Mouse (Mus musculus): ENCODE results near the gene Zyg11a. TPM values are rescaled to one million over a fixed set of nuclear protein-coding genes. Genes with fewer than 3 reads are reported as not detected.
"Not testable (repeated sequence)": the region's sequence is repeated elsewhere in the genome, so short reads cannot be mapped to it uniquely, and the experiment has no call there.

Gene Zyg11a
- polyA plus RNA-seq, 1 experiment from 2014 or later = 0.31 TPM

GRCm38 (mm10) chr4:108165152-108165895, 52.5 kb downstream of the Zyg11a start, which contains the start of gene Echdc2:
Echdc2 (plus strand) TSS chr4:108165437.
- no peaks in the 10 kb centered on the region for H3K9me3 ChIP-seq (ENCODE audit: control insufficient read depth, low read length)
- H3K4me2 ChIP-seq (replicated peaks; ENCODE audit: low read depth, low read length) = peak within 1 kb of the TSS; percentile 94
- H3K4me3 ChIP-seq (ENCODE audit: low read depth, low read length) = peak within 1 kb of the TSS; percentile 50
- H3K27me3 ChIP-seq (ENCODE audit: control insufficient read depth, insufficient read depth, low read length) = no peaks in the 10 kb centered on the region; the same call in 1 of the 2 replicates
- H3K27ac ChIP-seq (ENCODE audit: low read depth, low read length) = no peak within 1 kb of the TSS
- H3K9ac ChIP-seq (ENCODE audit: low read depth, low read length) = peak within 1 kb of the TSS; percentile 60
- DNase-seq (ENCODE audit: low spot score) (peak; percentile 74), ATAC-seq (ENCODE audit: low FRiP score) (peak; percentile 38; the same call in 1 of the 2 replicates)
- H3K4me1 ChIP-seq (replicated peaks; ENCODE audit: control insufficient read depth, insufficient read depth, low read length) = no peaks in the 10 kb centered on the region
- under 1% methylated on average over 43 of the region's 43 CpGs for WGBS
- no peaks in the 10 kb centered on the region for H3K36me3 ChIP-seq (ENCODE audit: control insufficient read depth, insufficient read depth, low read length)

- 90% methylated on average over 3 of the region's 3 CpGs for WGBS
These were observed 54.6 kb downstream of the Zyg11a start for GRCm38 (mm10) chr4:108163291-108163690.

DNA sequence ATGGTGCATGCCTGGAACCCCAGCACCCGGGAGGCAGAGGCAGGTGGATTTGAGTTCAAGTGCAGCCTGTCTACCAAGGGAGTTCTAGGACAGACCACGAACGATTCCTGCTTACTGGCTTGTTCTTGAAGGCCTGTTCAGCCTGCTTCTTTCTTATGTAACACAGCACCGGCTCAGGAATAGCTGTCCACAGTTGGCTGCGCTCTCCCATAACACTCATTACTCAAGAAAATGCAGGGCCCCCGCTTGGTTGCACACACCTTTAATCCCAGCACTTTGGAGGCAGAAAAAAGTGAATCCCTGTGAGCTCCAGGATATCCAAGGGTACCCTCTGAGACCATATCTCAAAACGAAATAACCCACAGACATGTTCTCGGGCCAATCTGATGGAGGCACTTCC, 55.9 kb downstream of the Zyg11a start:
- H3K36me3 ChIP-seq (ENCODE audit: control insufficient read depth, insufficient read depth, low read length) = no peaks in the 10 kb centered on the region
- no peak overlapping the region for H3K4me2 ChIP-seq (replicated peaks; ENCODE audit: low read depth, low read length)
- no peak for DNase-seq (ENCODE audit: low spot score)
- WGBS = 92% methylated on average over 8 of the region's 8 CpGs
- H3K4me3 ChIP-seq (ENCODE audit: low read depth, low read length) = no peak overlapping the region
- no peak overlapping the region for H3K27ac ChIP-seq (ENCODE audit: low read depth, low read length)
- no peaks in the 10 kb centered on the region for H3K9me3 ChIP-seq (ENCODE audit: control insufficient read depth, low read length)
- H3K9ac ChIP-seq (ENCODE audit: low read depth, low read length) = no peak overlapping the region
- no peaks in the 10 kb centered on the region; the same call in 1 of the 2 replicates for H3K27me3 ChIP-seq (ENCODE audit: control insufficient read depth, insufficient read depth, low read length)
- no peak for ATAC-seq (ENCODE audit: low FRiP score)
- no peaks in the 10 kb centered on the region for H3K4me1 ChIP-seq (replicated peaks; ENCODE audit: control insufficient read depth, insufficient read depth, low read length)

More at GRCm38 (mm10) chr4:108163291-108163690, 54.6 kb downstream of the Zyg11a start:
- H3K9ac ChIP-seq (ENCODE audit: low read depth, low read length) = no peak overlapping the region
- H3K9me3 ChIP-seq (ENCODE audit: control insufficient read depth, low read length) = no peaks in the 10 kb centered on the region
- H3K4me3 ChIP-seq (ENCODE audit: low read depth, low read length) = no peak overlapping the region
- no peaks in the 10 kb centered on the region for H3K4me1 ChIP-seq (replicated peaks; ENCODE audit: control insufficient read depth, insufficient read depth, low read length)
- DNase-seq (ENCODE audit: low spot score) (no peak), ATAC-seq (ENCODE audit: low FRiP score) (no peak)
- no peaks in the 10 kb centered on the region; the same call in 1 of the 2 replicates for H3K27me3 ChIP-seq (ENCODE audit: control insufficient read depth, insufficient read depth, low read length)
- H3K4me2 ChIP-seq (replicated peaks; ENCODE audit: low read depth, low read length) = no peak overlapping the region
- H3K27ac ChIP-seq (ENCODE audit: low read depth, low read length) = no peak overlapping the region
- H3K36me3 ChIP-seq (ENCODE audit: control insufficient read depth, insufficient read depth, low read length) = no peaks in the 10 kb centered on the region

GRCm38 (mm10) chr4:108155141-108155540, 62.7 kb downstream of the Zyg11a start:
- not testable (repeated sequence) for ATAC-seq (ENCODE audit: low FRiP score)

DNA sequence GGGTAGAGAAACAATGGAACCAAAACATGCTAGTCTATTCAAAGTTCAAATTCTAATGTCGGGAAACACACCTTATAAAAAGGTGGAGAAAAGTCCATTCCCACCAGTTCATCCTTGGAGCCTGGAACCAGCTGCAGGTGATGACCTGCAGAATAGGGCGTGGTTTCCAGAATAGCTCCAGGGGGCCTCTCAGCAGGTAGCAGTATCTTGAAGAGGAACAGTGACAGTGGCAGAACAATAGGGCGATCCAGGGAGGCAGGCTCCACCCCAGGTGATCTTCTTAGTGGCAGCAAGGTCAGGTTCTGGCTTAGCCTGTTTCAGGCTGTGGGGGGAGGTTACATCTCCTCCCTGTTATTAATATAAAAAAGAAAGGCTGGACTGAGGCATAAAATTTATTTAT, 72.3 kb downstream of the Zyg11a start:
- DNase-seq (ENCODE audit: low spot score); H3K27ac ChIP-seq (ENCODE audit: low read depth, low read length); H3K9me3 ChIP-seq (ENCODE audit: control insufficient read depth, low read length); ATAC-seq (ENCODE audit: low FRiP score); H3K9ac ChIP-seq (ENCODE audit: low read depth, low read length); H3K4me1 ChIP-seq (replicated peaks; ENCODE audit: control insufficient read depth, insufficient read depth, low read length); H3K27me3 ChIP-seq (ENCODE audit: control insufficient read depth, insufficient read depth, low read length); H3K36me3 ChIP-seq (ENCODE audit: control insufficient read depth, insufficient read depth, low read length); H3K4me3 ChIP-seq (ENCODE audit: low read depth, low read length); H3K4me2 ChIP-seq (replicated peaks; ENCODE audit: low read depth, low read length): not testable (repeated sequence)
- 38% methylated on average over 3 of the region's 3 CpGs for WGBS

More at GRCm38 (mm10) chr4:108155141-108155540, 62.7 kb downstream of the Zyg11a start:
- not testable (repeated sequence) for H3K4me3 ChIP-seq (ENCODE audit: low read depth, low read length); H3K4me1 ChIP-seq (replicated peaks; ENCODE audit: control insufficient read depth, insufficient read depth, low read length); H3K9ac ChIP-seq (ENCODE audit: low read depth, low read length); DNase-seq (ENCODE audit: low spot score); H3K27ac ChIP-seq (ENCODE audit: low read depth, low read length); H3K36me3 ChIP-seq (ENCODE audit: control insufficient read depth, insufficient read depth, low read length); H3K9me3 ChIP-seq (ENCODE audit: control insufficient read depth, low read length); H3K4me2 ChIP-seq (replicated peaks; ENCODE audit: low read depth, low read length); H3K27me3 ChIP-seq (ENCODE audit: control insufficient read depth, insufficient read depth, low read length)
- WGBS = 73% methylated on average over 1 of the region's 1 CpGs

GRCm38 (mm10) chr4:108144880-108145279, 73.0 kb downstream of the Zyg11a start, which contains the start of gene Scp2:
Scp2 (minus strand) TSS chr4:108144998.
- H3K27ac ChIP-seq (ENCODE audit: low read depth, low read length) = no peak within 1 kb of the TSS
- no peaks in the 10 kb centered on the region for H3K36me3 ChIP-seq (ENCODE audit: control insufficient read depth, insufficient read depth, low read length)
- H3K4me1 ChIP-seq (replicated peaks; ENCODE audit: control insufficient read depth, insufficient read depth, low read length) = no peaks in the 10 kb centered on the region
- 92% methylated on average over 1 of the region's 1 CpGs for WGBS
- H3K9me3 ChIP-seq (ENCODE audit: control insufficient read depth, low read length) = no peaks in the 10 kb centered on the region
- no peaks in the 10 kb centered on the region for H3K27me3 ChIP-seq (ENCODE audit: control insufficient read depth, insufficient read depth, low read length)
- H3K4me2 ChIP-seq (replicated peaks; ENCODE audit: low read depth, low read length) = no peak within 1 kb of the TSS
- no peak within 1 kb of the TSS for H3K4me3 ChIP-seq (ENCODE audit: low read depth, low read length)
- H3K9ac ChIP-seq (ENCODE audit: low read depth, low read length) = no peak within 1 kb of the TSS
- ATAC-seq (ENCODE audit: low FRiP score) = no peak
- DNase-seq (ENCODE audit: low spot score) = no peak

DNA sequence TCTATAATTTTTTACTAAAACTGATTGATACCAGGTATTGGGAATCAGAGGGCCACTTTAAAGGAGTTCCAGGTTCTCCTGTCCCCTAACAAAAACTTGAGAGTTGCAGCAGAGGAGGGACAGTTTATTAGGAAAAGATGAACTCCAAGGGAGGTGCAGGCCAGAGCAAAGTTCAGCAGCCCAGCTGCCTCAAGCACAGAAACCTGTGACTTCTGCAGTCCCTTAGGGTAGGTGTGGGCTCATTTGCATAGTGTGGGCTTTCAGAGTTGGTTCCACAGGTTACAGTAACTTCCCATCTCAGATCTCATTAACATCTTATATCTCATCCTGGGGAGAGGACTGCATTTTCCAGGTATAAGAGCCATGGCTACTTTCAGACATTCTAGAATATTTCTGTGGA, 74.1 kb downstream of the Zyg11a start:
- Histone ChIP-seq H3K4me2 (replicated peaks; ENCODE audit: low read depth, low read length) (no peak overlapping the region), H3K27me3 (ENCODE audit: control insufficient read depth, insufficient read depth, low read length) (no peaks in the 10 kb centered on the region), H3K9me3 (ENCODE audit: control insufficient read depth, low read length) (no peaks in the 10 kb centered on the region), H3K4me1 (replicated peaks; ENCODE audit: control insufficient read depth, insufficient read depth, low read length) (no peaks in the 10 kb centered on the region), H3K36me3 (ENCODE audit: control insufficient read depth, insufficient read depth, low read length) (no peaks in the 10 kb centered on the region), H3K9ac (ENCODE audit: low read depth, low read length) (no peak overlapping the region), H3K27ac (ENCODE audit: low read depth, low read length) (no peak overlapping the region), H3K4me3 (ENCODE audit: low read depth, low read length) (no peak overlapping the region)
- DNase-seq (ENCODE audit: low spot score) = no peak
- ATAC-seq (ENCODE audit: low FRiP score) = no peak

GRCm38 (mm10) chr4:108143178-108143577, 74.7 kb downstream of the Zyg11a start:
- H3K36me3 ChIP-seq (ENCODE audit: control insufficient read depth, insufficient read depth, low read length); ATAC-seq (ENCODE audit: low FRiP score); H3K27me3 ChIP-seq (ENCODE audit: control insufficient read depth, insufficient read depth, low read length); H3K9me3 ChIP-seq (ENCODE audit: control insufficient read depth, low read length); DNase-seq (ENCODE audit: low spot score); H3K4me1 ChIP-seq (replicated peaks; ENCODE audit: control insufficient read depth, insufficient read depth, low read length); H3K4me3 ChIP-seq (ENCODE audit: low read depth, low read length); H3K27ac ChIP-seq (ENCODE audit: low read depth, low read length); H3K9ac ChIP-seq (ENCODE audit: low read depth, low read length); H3K4me2 ChIP-seq (replicated peaks; ENCODE audit: low read depth, low read length): not testable (repeated sequence)
- WGBS = 94% methylated on average over 2 of the region's 2 CpGs

GRCm38 (mm10) chr4:108136938-108137337, 80.9 kb downstream of the Zyg11a start:
- DNase-seq (ENCODE audit: low spot score) = no peak
- ATAC-seq (ENCODE audit: low FRiP score) = no peak
- H3K4me1 ChIP-seq (replicated peaks; ENCODE audit: control insufficient read depth, insufficient read depth, low read length) = no peaks in the 10 kb centered on the region
- H3K36me3 ChIP-seq (ENCODE audit: control insufficient read depth, insufficient read depth, low read length) = no peaks in the 10 kb centered on the region
- H3K4me3 ChIP-seq (ENCODE audit: low read depth, low read length) = no peak overlapping the region
- no peak overlapping the region for H3K9ac ChIP-seq (ENCODE audit: low read depth, low read length)
- no peaks in the 10 kb centered on the region for H3K27me3 ChIP-seq (ENCODE audit: control insufficient read depth, insufficient read depth, low read length)
- H3K27ac ChIP-seq (ENCODE audit: low read depth, low read length) = no peak overlapping the region
- H3K9me3 ChIP-seq (ENCODE audit: control insufficient read depth, low read length) = no peaks in the 10 kb centered on the region
- WGBS = 91% methylated on average over 5 of the region's 5 CpGs
- no peak overlapping the region for H3K4me2 ChIP-seq (replicated peaks; ENCODE audit: low read depth, low read length)
